Mouse (Mus musculus) leukemia stem cell, adult 10-12 weeks (primary cell): ENCODE data around the gene Opn5. TPM values are rescaled to one million over a fixed set of nuclear protein-coding genes. Genes with fewer than 3 reads are reported as not detected.

ENCODE experiments used
- polyA plus RNA-seq: library from polyadenylated mRNA; stranded (reverse); fragments of >175 nt; gene quantifications from 2 replicates; pipeline ENCODE4 v1.2.3, GENCODE M21; 2012; ENCODE audit warnings: low replicate concordance

Opn5 gene
- not detected in 2 replicates for polyA plus RNA-seq

GRCm38 (mm10) chr17:42611295-42611694 lies at the start of gene Opn5:
Opn5 (minus strand) TSS chr17:42611395.

Other genes with a start within 250 kb of the Opn5 start
- not detected in 2 replicates for gene Adgrf4, start 80.9 kb upstream of the Opn5 start, polyA plus RNA-seq
- not detected in 2 replicates for gene Adgrf2, start 130.8 kb upstream of the Opn5 start, polyA plus RNA-seq